Mouse (Mus musculus): ENCODE measurements around the gene Itpka. TPM values are rescaled to one million over a fixed set of nuclear protein-coding genes. Genes with fewer than 3 reads are reported as not detected.

Gene Itpka
- polyA plus RNA-seq, 1 experiment from 2014 or later = 0.53 TPM

Other genes with a start within 250 kb of the Itpka start
- gene Exd1, start 194.7 kb upstream of the Itpka start, polyA plus RNA-seq (2016; fragmentation: Nextera tagmentation; extraction: Ambion mirVana) = 0.54 and 0.76 TPM in 2 replicates
- 61.3 and 65.4 TPM in 2 replicates for gene Chp1, start 194.6 kb upstream of the Itpka start, polyA plus RNA-seq (2016; fragmentation: Nextera tagmentation; extraction: Ambion mirVana)
- 56.4 and 57.6 TPM in 2 replicates for gene Nusap1, start 124.0 kb upstream of the Itpka start, polyA plus RNA-seq (2016; fragmentation: Nextera tagmentation; extraction: Ambion mirVana)
- 17.7 and 22.6 TPM in 2 replicates for gene Oip5, start 123.9 kb upstream of the Itpka start, polyA plus RNA-seq (2016; fragmentation: Nextera tagmentation; extraction: Ambion mirVana)
- gene Ndufaf1, start 79.5 kb upstream of the Itpka start, polyA plus RNA-seq (2016; fragmentation: Nextera tagmentation; extraction: Ambion mirVana) = 38.1 and 45.6 TPM in 2 replicates
- 77.8 and 78.3 TPM in 2 replicates for gene Rtf1, start 67.3 kb upstream of the Itpka start, polyA plus RNA-seq (2016; fragmentation: Nextera tagmentation; extraction: Ambion mirVana)
- gene Ltk, start 18.1 kb downstream of the Itpka start, polyA plus RNA-seq (2016; fragmentation: Nextera tagmentation; extraction: Ambion mirVana) = 0.23 and 0.34 TPM in 2 replicates
- 29.3 and 31.0 TPM in 2 replicates for gene Rpap1, start 45.2 kb downstream of the Itpka start, polyA plus RNA-seq (2016; fragmentation: Nextera tagmentation; extraction: Ambion mirVana)
- gene Tyro3, start 55.4 kb downstream of the Itpka start, polyA plus RNA-seq (2016; fragmentation: Nextera tagmentation; extraction: Ambion mirVana) = 27.1 and 27.8 TPM in 2 replicates
- gene Mga, start 154.9 kb downstream of the Itpka start, polyA plus RNA-seq (2016; fragmentation: Nextera tagmentation; extraction: Ambion mirVana) = 40.1 and 42.4 TPM in 2 replicates
- gene Mapkbp1, start 230.4 kb downstream of the Itpka start, polyA plus RNA-seq (2016; fragmentation: Nextera tagmentation; extraction: Ambion mirVana) = 5.6 and 6.0 TPM in 2 replicates